Mouse (Mus musculus): ENCODE results near the gene Wfdc2. TPM values are rescaled to one million over a fixed set of nuclear protein-coding genes. Genes with fewer than 3 reads are reported as not detected.

Gene Wfdc2
- polyA plus RNA-seq, 1 experiment: 0.33 TPM

GRCm38 (mm10) chr2:164543745-164544144 is 18.5 kb upstream of the Wfdc2 start:
- Histone ChIP-seq H3K4me1 (ENCODE audit: control insufficient read depth, insufficient read depth, insufficient read length) (no peaks in the 10 kb centered on the region; the same call in 1 of the 2 replicates), H3K27me3 (ENCODE audit: control insufficient read depth, insufficient read depth, low read length) (no peaks in the 10 kb centered on the region), H3K36me3 (ENCODE audit: control insufficient read depth, insufficient read depth, low read length) (no peaks in the 10 kb centered on the region), H3K4me3 (ENCODE audit: extremely low read depth, insufficient read depth, insufficient read length) (no peak overlapping the region), H3K27ac (ENCODE audit: insufficient read depth, low read length) (no peak overlapping the region)
- DNase-seq (ENCODE audit: low read depth in 1 of 2, low spot score in 2 of 2): no peak
- no peak for TF ChIP-seq CTCF (IDR thresholded peaks at IDR 0.05; ENCODE audit: extremely low read depth, insufficient read depth, insufficient read length, insufficient replicate concordance)
- TF ChIP-seq POLR2A (IDR thresholded peaks at IDR 0.05; ENCODE audit: low read depth, low read length): no peak
- WGBS: 78% methylated on average over 2 of the region's 2 CpGs

DNA sequence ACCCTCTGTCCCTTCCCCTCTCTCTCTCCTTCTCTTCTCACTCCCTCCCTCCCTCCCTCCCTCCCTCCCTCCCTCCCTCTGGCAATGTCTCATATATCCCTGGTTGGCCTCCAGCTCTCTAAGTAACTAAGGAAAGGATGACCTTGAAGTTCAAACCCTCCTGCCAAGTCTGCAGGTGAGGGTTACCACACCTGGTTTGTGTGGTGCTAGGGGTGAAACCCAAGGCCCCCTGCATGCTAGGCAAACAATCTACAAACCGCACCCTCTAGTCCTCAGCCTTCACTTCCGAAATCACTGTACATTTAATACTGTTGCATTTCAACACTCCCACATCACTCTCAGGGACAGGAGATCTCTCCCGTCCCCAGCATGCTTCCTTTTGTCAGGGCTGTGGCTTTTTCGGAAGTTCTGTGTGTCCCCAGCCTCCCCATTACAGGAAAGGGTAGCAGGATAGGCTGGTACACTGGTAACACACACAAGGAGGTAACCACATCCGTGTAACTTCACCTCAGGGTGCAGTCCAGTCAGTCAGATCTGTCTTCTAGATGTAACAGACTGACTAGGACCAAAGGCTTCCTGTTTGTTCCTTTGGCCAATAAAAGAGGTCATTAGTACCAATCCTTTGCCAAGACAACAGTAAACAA is 17.6 kb upstream of the Wfdc2 start:
- no peak for DNase-seq (ENCODE audit: low read depth in 1 of 2, low spot score in 2 of 2)
- H3K4me3 ChIP-seq (ENCODE audit: extremely low read depth, insufficient read depth, insufficient read length): no peak overlapping the region
- 3% methylated on average over 5 of the region's 5 CpGs for WGBS
- TF ChIP-seq CTCF (IDR thresholded peaks at IDR 0.05; ENCODE audit: extremely low read depth, insufficient read depth, insufficient read length, insufficient replicate concordance) (no peak), POLR2A (IDR thresholded peaks at IDR 0.05; ENCODE audit: low read depth, low read length) (no peak)
- H3K4me1 ChIP-seq (ENCODE audit: control insufficient read depth, insufficient read depth, insufficient read length): no peaks in the 10 kb centered on the region; the same call in 1 of the 2 replicates
- no peaks in the 10 kb centered on the region for H3K36me3 ChIP-seq (ENCODE audit: control insufficient read depth, insufficient read depth, low read length)
- no peak overlapping the region for H3K27ac ChIP-seq (ENCODE audit: insufficient read depth, low read length)
- H3K27me3 ChIP-seq (ENCODE audit: control insufficient read depth, insufficient read depth, low read length): no peaks in the 10 kb centered on the region

- TF ChIP-seq POLR2A (IDR thresholded peaks at IDR 0.05; ENCODE audit: low read depth, low read length) (no peak), CTCF (IDR thresholded peaks at IDR 0.05; ENCODE audit: extremely low read depth, insufficient read depth, insufficient read length, insufficient replicate concordance) (no peak)
- 52% methylated on average over 4 of the region's 4 CpGs for WGBS
- no peaks in the 10 kb centered on the region; the same call in 1 of the 2 replicates for H3K4me1 ChIP-seq (ENCODE audit: control insufficient read depth, insufficient read depth, insufficient read length)
- no peaks in the 10 kb centered on the region for H3K36me3 ChIP-seq (ENCODE audit: control insufficient read depth, insufficient read depth, low read length)
- H3K4me3 ChIP-seq (ENCODE audit: extremely low read depth, insufficient read depth, insufficient read length): no peak overlapping the region
- H3K27ac ChIP-seq (ENCODE audit: insufficient read depth, low read length): no peak overlapping the region
- no peaks in the 10 kb centered on the region for H3K27me3 ChIP-seq (ENCODE audit: control insufficient read depth, insufficient read depth, low read length)
- no peak for DNase-seq (ENCODE audit: low read depth in 1 of 2, low spot score in 2 of 2)
These were observed 12.9 kb upstream of the Wfdc2 start for GRCm38 (mm10) chr2:164549338-164549737.

DNA sequence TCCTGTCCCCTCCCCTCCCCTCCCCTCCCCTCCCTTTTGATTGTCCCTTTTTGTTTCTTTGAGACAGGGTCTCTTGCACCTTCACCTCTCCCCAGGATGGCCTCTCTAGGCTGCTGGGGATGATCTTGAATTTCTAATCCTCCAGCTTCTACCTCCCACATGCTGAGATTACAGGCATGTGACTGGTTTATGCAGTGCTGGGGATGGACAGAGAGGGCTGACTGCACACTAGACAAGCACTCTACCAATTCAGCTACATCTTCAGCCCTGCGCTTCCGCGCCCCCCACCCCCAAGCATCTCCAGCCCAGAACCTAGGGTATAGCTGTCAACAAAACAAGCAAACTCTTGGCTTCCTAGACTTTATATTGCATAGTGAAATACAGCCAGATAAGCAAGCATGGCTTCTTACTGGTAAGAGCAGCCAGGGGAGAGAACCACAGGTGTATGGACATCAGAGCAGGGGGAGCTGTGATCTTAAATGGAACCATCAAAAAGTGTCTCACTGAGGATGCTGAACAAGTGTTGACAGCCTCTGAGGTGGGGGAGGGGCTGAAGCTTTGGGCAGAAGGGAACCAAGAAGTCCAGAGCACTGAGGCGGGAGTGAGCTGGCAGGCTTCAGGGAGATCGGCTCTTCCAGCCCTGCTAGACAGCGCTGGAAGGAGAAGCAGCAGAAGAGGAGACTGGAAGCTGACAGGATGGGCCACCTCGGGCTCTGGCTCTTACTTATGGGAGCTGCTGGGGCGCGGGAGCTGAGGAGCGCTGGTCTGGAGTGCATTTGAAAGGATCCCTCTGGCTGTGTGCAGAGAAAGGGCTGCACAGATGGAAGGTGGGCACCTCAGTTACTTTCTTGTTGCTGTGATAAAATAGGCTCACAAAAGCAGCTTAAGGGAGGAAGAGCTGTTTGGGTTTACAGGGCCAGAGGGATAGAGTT is 12.0 kb upstream of the Wfdc2 start:
- Histone ChIP-seq H3K27ac (ENCODE audit: insufficient read depth, low read length) (no peak overlapping the region), H3K4me1 (ENCODE audit: control insufficient read depth, insufficient read depth, insufficient read length) (no peaks in the 10 kb centered on the region), H3K36me3 (ENCODE audit: control insufficient read depth, insufficient read depth, low read length) (no peaks in the 10 kb centered on the region), H3K27me3 (ENCODE audit: control insufficient read depth, insufficient read depth, low read length) (no peaks in the 10 kb centered on the region), H3K4me3 (ENCODE audit: extremely low read depth, insufficient read depth, insufficient read length) (no peak overlapping the region)
- WGBS: 48% methylated on average over 10 of the region's 10 CpGs
- no peak for DNase-seq (ENCODE audit: low read depth in 1 of 2, low spot score in 2 of 2)
- no peak for TF ChIP-seq CTCF (IDR thresholded peaks at IDR 0.05; ENCODE audit: extremely low read depth, insufficient read depth, insufficient read length, insufficient replicate concordance)
- no peak for TF ChIP-seq POLR2A (IDR thresholded peaks at IDR 0.05; ENCODE audit: low read depth, low read length)

GRCm38 (mm10) chr2:164550895-164551269 is 11.3 kb upstream of the Wfdc2 start:
- WGBS: 11% methylated on average over 2 of the region's 2 CpGs
- Histone ChIP-seq H3K4me3 (ENCODE audit: extremely low read depth, insufficient read depth, insufficient read length) (no peak overlapping the region), H3K27ac (ENCODE audit: insufficient read depth, low read length) (no peak overlapping the region), H3K36me3 (ENCODE audit: control insufficient read depth, insufficient read depth, low read length) (no peaks in the 10 kb centered on the region), H3K27me3 (ENCODE audit: control insufficient read depth, insufficient read depth, low read length) (no peaks in the 10 kb centered on the region), H3K4me1 (ENCODE audit: control insufficient read depth, insufficient read depth, insufficient read length) (no peaks in the 10 kb centered on the region)
- TF ChIP-seq CTCF (IDR thresholded peaks at IDR 0.05; ENCODE audit: extremely low read depth, insufficient read depth, insufficient read length, insufficient replicate concordance): no peak
- no peak for TF ChIP-seq POLR2A (IDR thresholded peaks at IDR 0.05; ENCODE audit: low read depth, low read length)
- DNase-seq (ENCODE audit: low read depth in 1 of 2, low spot score in 2 of 2): no peak

DNA sequence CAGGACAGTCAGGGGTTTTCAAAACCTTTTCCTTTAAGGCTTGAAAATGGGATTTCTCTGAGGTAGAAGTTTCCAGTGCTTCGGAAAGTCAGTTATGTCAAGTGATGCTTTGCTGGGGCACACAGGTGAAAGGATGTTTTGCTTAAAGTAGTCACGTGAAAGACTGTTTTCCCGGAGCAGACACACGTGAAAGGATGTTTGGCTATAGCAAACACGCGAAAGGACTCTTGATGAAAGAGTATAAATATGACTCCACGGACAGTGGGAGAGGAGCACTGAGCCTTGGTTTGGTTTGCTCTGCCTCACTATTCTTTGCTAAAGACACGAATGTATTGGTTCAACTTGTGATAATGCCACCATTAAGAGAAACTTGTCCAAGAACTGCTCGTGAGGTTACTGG is 10.7 kb upstream of the Wfdc2 start:
- H3K27me3 ChIP-seq (ENCODE audit: control insufficient read depth, insufficient read depth, low read length): no peaks in the 10 kb centered on the region

More for the DNA sequence above, 10.7 kb upstream of the Wfdc2 start:
- 91% methylated on average over 9 of the region's 9 CpGs for WGBS
- H3K27ac ChIP-seq (ENCODE audit: insufficient read depth, low read length): no peak overlapping the region
- H3K36me3 ChIP-seq (ENCODE audit: control insufficient read depth, insufficient read depth, low read length): no peaks in the 10 kb centered on the region
- no peak overlapping the region for H3K4me3 ChIP-seq (ENCODE audit: extremely low read depth, insufficient read depth, insufficient read length)
- TF ChIP-seq POLR2A (IDR thresholded peaks at IDR 0.05; ENCODE audit: low read depth, low read length): no peak
- no peak for TF ChIP-seq CTCF (IDR thresholded peaks at IDR 0.05; ENCODE audit: extremely low read depth, insufficient read depth, insufficient read length, insufficient replicate concordance)
- no peak for DNase-seq (ENCODE audit: low read depth in 1 of 2, low spot score in 2 of 2)
- no peaks in the 10 kb centered on the region for H3K4me1 ChIP-seq (ENCODE audit: control insufficient read depth, insufficient read depth, insufficient read length)

Data from spleen, adult 2 months (tissue).